In the genomic region with DNA sequence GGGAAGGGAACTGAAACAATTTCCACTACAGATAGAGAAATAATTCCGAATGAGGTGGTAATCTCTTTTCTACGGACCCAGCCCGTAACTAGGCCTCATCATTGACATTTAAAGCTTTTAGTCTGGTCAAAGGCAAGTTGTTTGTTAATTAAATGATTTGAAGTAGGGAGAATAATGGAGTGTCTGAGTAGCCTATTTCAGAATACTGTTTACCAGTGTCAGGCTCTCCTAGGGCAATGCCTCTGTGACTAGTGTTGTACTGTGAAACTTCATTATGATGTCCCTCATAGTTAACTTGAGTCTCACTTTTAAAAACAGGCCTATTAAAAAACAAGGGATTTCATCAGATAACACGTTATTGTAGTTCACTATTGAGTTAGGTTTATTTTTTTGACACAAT, we compare ENCODE assay signal across 8 mouse cellular contexts. TPM values are rescaled to one million over a fixed set of nuclear protein-coding genes. Genes with fewer than 3 reads are reported as not detected.
A peak's percentile ranks its signal among the peaks of the same experiment; 100 is the strongest.
DNase-seq lines count a peak whose midpoint lies in the region; ATAC-seq and TF ChIP-seq lines count a peak whose summit lies in the region.

No protein-coding gene starts in this region.

- H3K4me2 ChIP-seq in forebrain, embryonic 13.5 days: peak overlapping the region; percentile 60
- H3K4me2 ChIP-seq in liver, embryonic 12.5 days: peak overlapping the region; percentile 86

- H3K9me3 ChIP-seq in forebrain, embryonic 13.5 days (replicated peaks): no peaks in the 10 kb centered on the region
- no peaks in the 10 kb centered on the region for H3K9me3 ChIP-seq in liver, embryonic 12.5 days (replicated peaks)

- peak overlapping the region; percentile 95 for H3K9ac ChIP-seq in forebrain, embryonic 13.5 days
- H3K9ac ChIP-seq in liver, embryonic 12.5 days: peak overlapping the region; percentile 93

- peaks cover 61% of the 10 kb centered on the region for H3K79me2 ChIP-seq in C2C12 (ENCODE audit: control insufficient read depth, insufficient read depth)

- H3K79me3 ChIP-seq in C2C12 (ENCODE audit: low read depth): peaks cover 58% of the 10 kb centered on the region

- WGBS in forebrain, embryonic 13.5 days: 1% methylated on average over 4 of the region's 4 CpGs
- WGBS in liver, embryonic 12.5 days (ENCODE audit: insufficient replicate concordance): 0% methylated on average over 4 of the region's 4 CpGs

- H3K27ac ChIP-seq in forebrain, embryonic 13.5 days: peak overlapping the region; percentile 99
- peak overlapping the region; percentile 97 for H3K27ac ChIP-seq in liver, embryonic 12.5 days

- H3K27me3 ChIP-seq in C2C12 (ENCODE audit: control insufficient read depth, insufficient read depth, insufficient read length): no peaks in the 10 kb centered on the region
- no peaks in the 10 kb centered on the region for H3K27me3 ChIP-seq in forebrain, embryonic 13.5 days
- no peaks in the 10 kb centered on the region for H3K27me3 ChIP-seq in liver, embryonic 12.5 days (replicated peaks)

- peak overlapping the region; percentile 84 for H3K4me3 ChIP-seq in C2C12 (ENCODE audit: insufficient read depth, poor library complexity, severe bottlenecking)
- peak overlapping the region; percentile 93 for H3K4me3 ChIP-seq in forebrain, embryonic 13.5 days
- peak overlapping the region; percentile 90 for H3K4me3 ChIP-seq in liver, embryonic 12.5 days

- peaks cover 22% of the 10 kb centered on the region for H3K36me3 ChIP-seq in C2C12 (ENCODE audit: control insufficient read depth, insufficient read depth)
- 0 out of 2 replicates have a peak, but pooled peaks cover 1% of the 10 kb centered on the region for H3K36me3 ChIP-seq in forebrain, embryonic 13.5 days (ENCODE audit: poor library complexity, severe bottlenecking)
- peaks cover 22% of the 10 kb centered on the region for H3K36me3 ChIP-seq in liver, embryonic 12.5 days

- peak overlapping the region; percentile 83 for H3ac ChIP-seq in C2C12 (ENCODE audit: control insufficient read depth, insufficient read length, low read depth)

- DNase-seq in embryo, embryonic 10.5 days (ENCODE audit: low spot score): peak; percentile 44
- DNase-seq in embryo, embryonic 9.5 days (ENCODE audit: extremely low spot score): no peak
- no peak for DNase-seq in retina, embryonic 14.5 days (ENCODE audit: low spot score)
- DNase-seq in urinary bladder, adult 2 months (ENCODE audit: low spot score): no peak
- DNase-seq in frontal cortex, postnatal 25 days (ENCODE audit: low spot score in 2 of 2): no peak

- H3K4me1 ChIP-seq in forebrain, embryonic 13.5 days: peaks cover 14% of the 10 kb centered on the region
- peaks cover 50% of the 10 kb centered on the region for H3K4me1 ChIP-seq in liver, embryonic 12.5 days

- ATAC-seq in forebrain, embryonic 13.5 days: no peak
- no peak for ATAC-seq in liver, embryonic 12.5 days

- no peak for TF ChIP-seq CTCF in C2C12 (IDR thresholded peaks at IDR 0.05; ENCODE audit: control insufficient read depth, insufficient read depth, insufficient read length)

TF ChIP-seq in C2C12, 6 proteins besides CTCF, POLR2A, EP300 and RAD21:
- TF ChIP-seq CEBPB (IDR thresholded peaks at IDR 0.05; ENCODE audit: low read depth) (no peak), FOSL1 (IDR thresholded peaks at IDR 0.05; ENCODE audit: insufficient read depth, low read length, poor library complexity, severe bottlenecking) (no peak), MYOG (IDR thresholded peaks at IDR 0.05; ENCODE audit: control insufficient read depth, extremely low read depth, insufficient read length) (no peak), USF1 (IDR thresholded peaks at IDR 0.05; ENCODE audit: low read depth) (no peak), MAX (IDR thresholded peaks at IDR 0.05) (no peak), MYOD1 (IDR thresholded peaks at IDR 0.05; ENCODE audit: control insufficient read depth, insufficient read length, low read depth) (no peak)

RNA-seq across cellular contexts. Expression of a gene that starts 1.1 kb away (rescaled TPM):
- polyA plus RNA-seq in C2C12 (2012; fragmentation: generic; extraction: Trizol): 98.7 TPM
- 194 and 196 TPM in 2 replicates for polyA plus RNA-seq in forebrain, embryonic 13.5 days (2015; fragmentation: Nextera tagmentation; extraction: Ambion mirVana)
- polyA plus RNA-seq in liver, embryonic 12.5 days (2016; fragmentation: Nextera tagmentation; extraction: Ambion mirVana): 136 and 137 TPM in 2 replicates
- polyA plus RNA-seq in urinary bladder, adult 2 months (2012; rRNA removed): 72.3 and 74.4 TPM in 2 replicates

RNA-seq across cellular contexts. Expression of a gene that starts 1.1 kb away (rescaled TPM):
- 63.0 TPM for polyA plus RNA-seq in C2C12 (2012; fragmentation: generic; extraction: Trizol)
- 131 and 133 TPM in 2 replicates for polyA plus RNA-seq in forebrain, embryonic 13.5 days (2015; fragmentation: Nextera tagmentation; extraction: Ambion mirVana)
- 45.5 and 47.4 TPM in 2 replicates for polyA plus RNA-seq in liver, embryonic 12.5 days (2016; fragmentation: Nextera tagmentation; extraction: Ambion mirVana)
- polyA plus RNA-seq in urinary bladder, adult 2 months (2012; rRNA removed): 259 and 310 TPM in 2 replicates

RNA-seq across cellular contexts. Expression of a gene that starts 45.5 kb away (rescaled TPM):
- polyA plus RNA-seq in C2C12 (2012; fragmentation: generic; extraction: Trizol): not detected
- not detected in 2 replicates for polyA plus RNA-seq in forebrain, embryonic 13.5 days (2015; fragmentation: Nextera tagmentation; extraction: Ambion mirVana)
- polyA plus RNA-seq in liver, embryonic 12.5 days (2016; fragmentation: Nextera tagmentation; extraction: Ambion mirVana): not detected in 2 replicates
- 0.34 TPM in 1 of 2 replicates, not detected in the other for polyA plus RNA-seq in urinary bladder, adult 2 months (2012; rRNA removed)
